Mouse (Mus musculus): ENCODE data around the gene Gm44503. TPM values are rescaled to one million over a fixed set of nuclear protein-coding genes. Genes with fewer than 3 reads are reported as not detected.
A peak's percentile ranks its signal among the peaks of the same experiment; 100 is the strongest.

The Gm44503 gene
- polyA plus RNA-seq, 1 experiment from 2014 or later: 0.18 TPM

- Histone ChIP-seq H3K27me3 (ENCODE audit: control insufficient read depth, insufficient read depth, low read length) (no peaks in the 10 kb centered on the region), H3K4me1 (ENCODE audit: control insufficient read depth, insufficient read depth, low read length) (no peaks in the 10 kb centered on the region), H3K4me3 (ENCODE audit: low read depth, low read length) (no peak overlapping the region), H3K36me3 (replicated peaks; ENCODE audit: control insufficient read depth, insufficient read depth, low read depth, low read length) (no peaks in the 10 kb centered on the region), H3K9me3 (replicated peaks; ENCODE audit: control insufficient read depth, low read length) (no peaks in the 10 kb centered on the region), H3K27ac (replicated peaks; ENCODE audit: low read depth, low read length) (no peak overlapping the region), H3K9ac (replicated peaks; ENCODE audit: low read length) (no peak overlapping the region), H3K4me2 (ENCODE audit: low read depth, low read length) (no peak overlapping the region)
- DNase-seq (ENCODE audit: low spot score): peak; percentile 62
- WGBS: 10% methylated on average over 1 of the region's 1 CpGs
- no peak for ATAC-seq (replicated peaks; ENCODE audit: insufficient number of reproducible peaks, low FRiP score, low TSS enrichment, low read depth)
Observed at GRCm38 (mm10) chr9:72955546-72955945, 3.1 kb upstream of the Gm44503 start.

- DNase-seq (ENCODE audit: low spot score) (no peak), ATAC-seq (replicated peaks; ENCODE audit: insufficient number of reproducible peaks, low FRiP score, low TSS enrichment, low read depth) (no peak)
- WGBS: 80% methylated on average over 8 of the region's 8 CpGs
- Histone ChIP-seq H3K36me3 (replicated peaks; ENCODE audit: control insufficient read depth, insufficient read depth, low read depth, low read length) (no peaks in the 10 kb centered on the region), H3K27ac (replicated peaks; ENCODE audit: low read depth, low read length) (no peak overlapping the region), H3K4me2 (ENCODE audit: low read depth, low read length) (no peak overlapping the region), H3K4me3 (ENCODE audit: low read depth, low read length) (no peak overlapping the region), H3K9ac (replicated peaks; ENCODE audit: low read length) (no peak overlapping the region), H3K9me3 (replicated peaks; ENCODE audit: control insufficient read depth, low read length) (no peaks in the 10 kb centered on the region), H3K4me1 (ENCODE audit: control insufficient read depth, insufficient read depth, low read length) (no peaks in the 10 kb centered on the region), H3K27me3 (ENCODE audit: control insufficient read depth, insufficient read depth, low read length) (no peaks in the 10 kb centered on the region)
Observed at GRCm38 (mm10) chr9:72961346-72961745, 2.7 kb downstream of the Gm44503 start.

GRCm38 (mm10) chr9:72961959-72962358 is 3.3 kb downstream of the Gm44503 start:
- no peaks in the 10 kb centered on the region for H3K27me3 ChIP-seq (ENCODE audit: control insufficient read depth, insufficient read depth, low read length)
- H3K4me2 ChIP-seq (ENCODE audit: low read depth, low read length): no peak overlapping the region
- no peak overlapping the region for H3K9ac ChIP-seq (replicated peaks; ENCODE audit: low read length)
- no peaks in the 10 kb centered on the region for H3K4me1 ChIP-seq (ENCODE audit: control insufficient read depth, insufficient read depth, low read length)
- H3K36me3 ChIP-seq (replicated peaks; ENCODE audit: control insufficient read depth, insufficient read depth, low read depth, low read length): no peaks in the 10 kb centered on the region
- no peak overlapping the region for H3K4me3 ChIP-seq (ENCODE audit: low read depth, low read length)
- no peak overlapping the region for H3K27ac ChIP-seq (replicated peaks; ENCODE audit: low read depth, low read length)
- no peak for DNase-seq (ENCODE audit: low spot score)
- no peak for ATAC-seq (replicated peaks; ENCODE audit: insufficient number of reproducible peaks, low FRiP score, low TSS enrichment, low read depth)
- no peaks in the 10 kb centered on the region for H3K9me3 ChIP-seq (replicated peaks; ENCODE audit: control insufficient read depth, low read length)
- WGBS: 79% methylated on average over 15 of the region's 15 CpGs

GRCm38 (mm10) chr9:72968349-72969061 is 9.9 kb downstream of the Gm44503 start:
- H3K4me1 ChIP-seq (ENCODE audit: control insufficient read depth, insufficient read depth, low read length): no peaks in the 10 kb centered on the region
- H3K36me3 ChIP-seq (replicated peaks; ENCODE audit: control insufficient read depth, insufficient read depth, low read depth, low read length): no peaks in the 10 kb centered on the region
- DNase-seq (ENCODE audit: low spot score): peak; percentile 59
- H3K9ac ChIP-seq (replicated peaks; ENCODE audit: low read length): no peak overlapping the region
- no peak overlapping the region for H3K4me3 ChIP-seq (ENCODE audit: low read depth, low read length)
- no peaks in the 10 kb centered on the region for H3K27me3 ChIP-seq (ENCODE audit: control insufficient read depth, insufficient read depth, low read length)
- no peak overlapping the region for H3K27ac ChIP-seq (replicated peaks; ENCODE audit: low read depth, low read length)
- H3K9me3 ChIP-seq (replicated peaks; ENCODE audit: control insufficient read depth, low read length): no peaks in the 10 kb centered on the region
- H3K4me2 ChIP-seq (ENCODE audit: low read depth, low read length): no peak overlapping the region
- 40% methylated on average over 11 of the region's 11 CpGs for WGBS
- no peak for ATAC-seq (replicated peaks; ENCODE audit: insufficient number of reproducible peaks, low FRiP score, low TSS enrichment, low read depth)

GRCm38 (mm10) chr9:72969874-72970273 is 11.2 kb downstream of the Gm44503 start:
- WGBS: 71% methylated on average over 7 of the region's 7 CpGs
- H3K9me3 ChIP-seq (replicated peaks; ENCODE audit: control insufficient read depth, low read length): no peaks in the 10 kb centered on the region
- no peaks in the 10 kb centered on the region for H3K36me3 ChIP-seq (replicated peaks; ENCODE audit: control insufficient read depth, insufficient read depth, low read depth, low read length)
- DNase-seq (ENCODE audit: low spot score) (no peak), ATAC-seq (replicated peaks; ENCODE audit: insufficient number of reproducible peaks, low FRiP score, low TSS enrichment, low read depth) (no peak)
- H3K27ac ChIP-seq (replicated peaks; ENCODE audit: low read depth, low read length): no peak overlapping the region
- no peak overlapping the region for H3K9ac ChIP-seq (replicated peaks; ENCODE audit: low read length)
- no peak overlapping the region for H3K4me2 ChIP-seq (ENCODE audit: low read depth, low read length)
- no peak overlapping the region for H3K4me3 ChIP-seq (ENCODE audit: low read depth, low read length)
- no peaks in the 10 kb centered on the region for H3K27me3 ChIP-seq (ENCODE audit: control insufficient read depth, insufficient read depth, low read length)
- no peaks in the 10 kb centered on the region for H3K4me1 ChIP-seq (ENCODE audit: control insufficient read depth, insufficient read depth, low read length)

GRCm38 (mm10) chr9:72972435-72972834 is 13.8 kb downstream of the Gm44503 start:
- DNase-seq (ENCODE audit: low spot score) (no peak), ATAC-seq (replicated peaks; ENCODE audit: insufficient number of reproducible peaks, low FRiP score, low TSS enrichment, low read depth) (no peak)
- no peaks in the 10 kb centered on the region for H3K4me1 ChIP-seq (ENCODE audit: control insufficient read depth, insufficient read depth, low read length)
- no peak overlapping the region for H3K9ac ChIP-seq (replicated peaks; ENCODE audit: low read length)
- no peak overlapping the region for H3K27ac ChIP-seq (replicated peaks; ENCODE audit: low read depth, low read length)
- H3K4me2 ChIP-seq (ENCODE audit: low read depth, low read length): no peak overlapping the region
- 89% methylated on average over 5 of the region's 5 CpGs for WGBS
- no peak overlapping the region for H3K4me3 ChIP-seq (ENCODE audit: low read depth, low read length)
- no peaks in the 10 kb centered on the region for H3K36me3 ChIP-seq (replicated peaks; ENCODE audit: control insufficient read depth, insufficient read depth, low read depth, low read length)
- H3K9me3 ChIP-seq (replicated peaks; ENCODE audit: control insufficient read depth, low read length): no peaks in the 10 kb centered on the region
- no peaks in the 10 kb centered on the region for H3K27me3 ChIP-seq (ENCODE audit: control insufficient read depth, insufficient read depth, low read length)

GRCm38 (mm10) chr9:72972984-72973383 is 14.3 kb downstream of the Gm44503 start:
- H3K27ac ChIP-seq (replicated peaks; ENCODE audit: low read depth, low read length): no peak overlapping the region
- H3K27me3 ChIP-seq (ENCODE audit: control insufficient read depth, insufficient read depth, low read length): no peaks in the 10 kb centered on the region
- no peak overlapping the region for H3K4me2 ChIP-seq (ENCODE audit: low read depth, low read length)
- H3K4me1 ChIP-seq (ENCODE audit: control insufficient read depth, insufficient read depth, low read length): no peaks in the 10 kb centered on the region
- H3K4me3 ChIP-seq (ENCODE audit: low read depth, low read length): no peak overlapping the region
- no peak overlapping the region for H3K9ac ChIP-seq (replicated peaks; ENCODE audit: low read length)
- no peaks in the 10 kb centered on the region for H3K36me3 ChIP-seq (replicated peaks; ENCODE audit: control insufficient read depth, insufficient read depth, low read depth, low read length)
- DNase-seq (ENCODE audit: low spot score) (no peak), ATAC-seq (replicated peaks; ENCODE audit: insufficient number of reproducible peaks, low FRiP score, low TSS enrichment, low read depth) (no peak)
- no peaks in the 10 kb centered on the region for H3K9me3 ChIP-seq (replicated peaks; ENCODE audit: control insufficient read depth, low read length)

GRCm38 (mm10) chr9:72974734-72975133 is 16.1 kb downstream of the Gm44503 start:
- Histone ChIP-seq H3K9me3 (replicated peaks; ENCODE audit: control insufficient read depth, low read length) (no peaks in the 10 kb centered on the region), H3K36me3 (replicated peaks; ENCODE audit: control insufficient read depth, insufficient read depth, low read depth, low read length) (no peaks in the 10 kb centered on the region), H3K27me3 (ENCODE audit: control insufficient read depth, insufficient read depth, low read length) (no peaks in the 10 kb centered on the region), H3K9ac (replicated peaks; ENCODE audit: low read length) (no peak overlapping the region), H3K27ac (replicated peaks; ENCODE audit: low read depth, low read length) (no peak overlapping the region), H3K4me3 (ENCODE audit: low read depth, low read length) (no peak overlapping the region), H3K4me1 (ENCODE audit: control insufficient read depth, insufficient read depth, low read length) (no peaks in the 10 kb centered on the region), H3K4me2 (ENCODE audit: low read depth, low read length) (no peak overlapping the region)
- DNase-seq (ENCODE audit: low spot score): no peak
- 87% methylated on average over 5 of the region's 5 CpGs for WGBS
- ATAC-seq (replicated peaks; ENCODE audit: insufficient number of reproducible peaks, low FRiP score, low TSS enrichment, low read depth): no peak
